ENCODE assay signal across 8 mouse cellular contexts in the genomic region with DNA sequence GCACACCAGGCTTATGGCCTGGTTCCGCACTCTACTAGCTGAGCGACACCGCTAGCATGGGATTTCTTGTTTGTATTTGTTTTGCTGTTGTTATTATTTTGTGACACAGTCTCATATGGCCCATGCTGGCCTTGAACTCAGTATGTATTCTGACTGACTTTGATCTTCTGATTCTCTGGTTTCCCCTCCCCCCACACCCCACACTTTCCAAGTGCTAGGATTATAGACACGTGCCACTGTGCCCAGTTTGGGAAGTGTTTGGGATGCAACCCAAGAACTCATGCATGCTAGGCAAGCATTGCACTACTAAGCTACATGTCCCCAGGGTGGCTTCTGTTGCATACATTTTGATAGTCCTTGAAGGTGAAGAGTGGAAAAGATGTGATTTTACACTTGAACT. TPM values are rescaled to one million over a fixed set of nuclear protein-coding genes. Genes with fewer than 3 reads are reported as not detected.
A peak's percentile ranks its signal among the peaks of the same experiment; 100 is the strongest.
DNase-seq lines count a peak whose midpoint lies in the region; ATAC-seq lines count a peak whose summit lies in the region.

No protein-coding gene starts in this region.

- peak overlapping the region; percentile 96; the same call in 1 of the 2 replicates for H3K27ac ChIP-seq in kidney, embryonic 15.5 days
- H3K27ac ChIP-seq in heart, embryonic 16.5 days (ENCODE audit: low read length): peak overlapping the region; percentile 97
- H3K27ac ChIP-seq in liver, embryonic 16.5 days (ENCODE audit: low read length): no peak overlapping the region

- H3K4me3 ChIP-seq in kidney, embryonic 15.5 days (replicated peaks): peak overlapping the region; percentile 90
- peak overlapping the region; percentile 93 for H3K4me3 ChIP-seq in heart, embryonic 16.5 days (ENCODE audit: low read length)
- H3K4me3 ChIP-seq in liver, embryonic 16.5 days (ENCODE audit: low read depth, low read length): peak overlapping the region; percentile 77

- H3K27me3 ChIP-seq in kidney, embryonic 15.5 days: no peaks in the 10 kb centered on the region
- no peaks in the 10 kb centered on the region for H3K27me3 ChIP-seq in heart, embryonic 16.5 days (ENCODE audit: control insufficient read depth, insufficient read depth, low read length)
- no peaks in the 10 kb centered on the region for H3K27me3 ChIP-seq in liver, embryonic 16.5 days (ENCODE audit: control insufficient read depth, insufficient read depth, low read depth, low read length)

- H3K4me1 ChIP-seq in kidney, embryonic 15.5 days: peaks cover 14% of the 10 kb centered on the region
- peaks cover 12% of the 10 kb centered on the region for H3K4me1 ChIP-seq in heart, embryonic 16.5 days (ENCODE audit: control insufficient read depth, insufficient read depth, low read length)
- H3K4me1 ChIP-seq in liver, embryonic 16.5 days (ENCODE audit: control insufficient read depth, low read depth, low read length): peaks cover 10% of the 10 kb centered on the region

- no peak for DNase-seq in kidney, postnatal 4 days
- peak; percentile 18 to 19 for DNase-seq in cerebellum, postnatal 10 days
- DNase-seq in gastrocnemius, postnatal 25 days: no peak
- no peak for DNase-seq in layer of hippocampus, adult 9-10 months (ENCODE audit: low spot score)
- no peak for DNase-seq in urinary bladder, adult 2 months (ENCODE audit: low spot score)

- 73% methylated on average over 4 of the region's 4 CpGs for WGBS in kidney, embryonic 15.5 days
- WGBS in heart, embryonic 16.5 days: 63% methylated on average over 4 of the region's 4 CpGs
- WGBS in liver, embryonic 16.5 days (ENCODE audit: insufficient replicate concordance): 75% methylated on average over 4 of the region's 4 CpGs

- no peak for ATAC-seq in kidney, embryonic 15.5 days (replicated peaks; ENCODE audit: low FRiP score)
- ATAC-seq in heart, embryonic 16.5 days (replicated peaks; ENCODE audit: extremely low read depth, insufficient read depth, low FRiP score): no peak
- ATAC-seq in liver, embryonic 16.5 days (ENCODE audit: low read depth): no peak

- H3K4me2 ChIP-seq in kidney, embryonic 15.5 days: peak overlapping the region; percentile 75
- peak overlapping the region; percentile 64 for H3K4me2 ChIP-seq in heart, embryonic 16.5 days (ENCODE audit: low read depth, low read length)
- peak overlapping the region; percentile 73 for H3K4me2 ChIP-seq in liver, embryonic 16.5 days (ENCODE audit: low read depth, low read length)

- H3K36me3 ChIP-seq in kidney, embryonic 15.5 days: peaks cover 25% of the 10 kb centered on the region
- peaks cover 11% of the 10 kb centered on the region; the same call in 1 of the 2 replicates for H3K36me3 ChIP-seq in heart, embryonic 16.5 days (ENCODE audit: control insufficient read depth, insufficient read depth)
- no peaks in the 10 kb centered on the region for H3K36me3 ChIP-seq in liver, embryonic 16.5 days (ENCODE audit: control insufficient read depth, insufficient read depth)

- H3K9me3 ChIP-seq in kidney, embryonic 15.5 days (replicated peaks): no peaks in the 10 kb centered on the region
- H3K9me3 ChIP-seq in heart, embryonic 16.5 days (replicated peaks; ENCODE audit: control insufficient read depth, low read length): no peaks in the 10 kb centered on the region
- H3K9me3 ChIP-seq in liver, embryonic 16.5 days (replicated peaks; ENCODE audit: control insufficient read depth, low read length): no peaks in the 10 kb centered on the region

- H3K9ac ChIP-seq in kidney, embryonic 15.5 days: peak overlapping the region; percentile 90; the same call in 1 of the 2 replicates
- peak overlapping the region; percentile 99 for H3K9ac ChIP-seq in heart, embryonic 16.5 days (ENCODE audit: low read length)
- H3K9ac ChIP-seq in liver, embryonic 16.5 days (ENCODE audit: low read depth, low read length): peak overlapping the region; percentile 78; the same call in 1 of the 2 replicates

RNA-seq across cellular contexts. Expression of a gene that starts 1.4 kb away (rescaled TPM):
- 51.9 and 53.0 TPM in 2 replicates for polyA plus RNA-seq in kidney, embryonic 15.5 days (2015; fragmentation: Nextera tagmentation; extraction: Ambion mirVana)
- 93.2 and 97.2 TPM in 2 replicates for polyA plus RNA-seq in heart, embryonic 16.5 days (2015; fragmentation: Nextera tagmentation; extraction: Ambion mirVana)
- polyA plus RNA-seq in liver, embryonic 16.5 days (2015; fragmentation: Nextera tagmentation; extraction: Ambion mirVana): 31.0 and 32.7 TPM in 2 replicates
- 10 to 100 TPM; 18.6 to 18.9 TPM for total RNA-seq in gastrocnemius, postnatal 25 days (2021)
- polyA plus RNA-seq in urinary bladder, adult 2 months (2012; rRNA removed): 102 and 127 TPM in 2 replicates

Comparison
In these comparisons a context has a peak if more than half of its experiments do, and no peak if none do; other contexts are left out.
1. DNase-seq: peak in cerebellum, postnatal 10 days (2 of 2); none in kidney, postnatal 4 days (0 of 2), gastrocnemius, postnatal 25 days (single experiment), layer of hippocampus, adult 9-10 months (single experiment) and urinary bladder, adult 2 months (single experiment).
2. Peak in every context shown above with its lines, with median percentiles within 50 percentile points of each other: H3K4me2 ChIP-seq, H3K4me3 ChIP-seq and H3K9ac ChIP-seq.